Mouse (Mus musculus) kidney, embryonic 16.5 days (tissue): ENCODE data around the gene Spata32. TPM values are rescaled to one million over a fixed set of nuclear protein-coding genes. Genes with fewer than 3 reads are reported as not detected.
A peak's percentile ranks its signal among the peaks of the same experiment; 100 is the strongest.

Source experiments
- ATAC-seq: fragments of 200-750 bp; cut with Nextera tagmentation; 2 replicates; pipeline ENCODE4 v1.8.0; 2017; ENCODE audit warnings: moderate TSS enrichment; ENCODE audit not compliant: low FRiP score, low TSS enrichment
- H3K27ac ChIP-seq: fragments of 300-500 bp; sonication (generic); 2 replicates; pipeline ENCODE4 v1.5.1; 2014; ENCODE audit warnings: low read length
- H3K27me3 ChIP-seq: fragments of 300-500 bp; sonication (generic); 2 replicates; pipeline ENCODE4 v1.6.1; 2014; ENCODE audit warnings: low read length, control low read depth, mixed read lengths; ENCODE audit not compliant: insufficient read depth
- H3K36me3 ChIP-seq: fragments of 300-500 bp; sonication (generic); 2 replicates; pipeline ENCODE4 v1.6.1; 2014; ENCODE audit warnings: low read length, control low read depth, mixed read lengths; ENCODE audit not compliant: insufficient read depth
- H3K4me1 ChIP-seq: fragments of 300-500 bp; sonication (generic); 2 replicates; pipeline ENCODE4 v1.6.1; 2014; ENCODE audit warnings: low read length, control low read depth, mixed read lengths; ENCODE audit not compliant: insufficient read depth
- H3K4me2 ChIP-seq: fragments of 300-500 bp; sonication (generic); replicated peaks from 2 replicates; pipeline ENCODE4 v1.6.1; 2014; ENCODE audit warnings: low read depth, low read length
- H3K4me3 ChIP-seq: fragments of 300-500 bp; sonication (generic); 2 replicates; pipeline ENCODE4 v1.5.1; 2014; ENCODE audit warnings: mild to moderate bottlenecking, low read length
- H3K9ac ChIP-seq: fragments of 300-500 bp; sonication (generic); replicated peaks from 2 replicates; pipeline ENCODE4 v1.6.1; 2014; ENCODE audit warnings: low read length
- H3K9me3 ChIP-seq: fragments of 300-500 bp; sonication (generic); 2 replicates; pipeline ENCODE4 v1.6.1; 2016; ENCODE audit warnings: low read length, control low read depth
- WGBS: fragments of 180-500 bp; shearing (Covaris S2); extraction: QIAGEN DNeasy Blood & Tissue Kit; methylation state at CpG from one replicate; pipeline ENCODE4 v1.1.7; 2014; 5-methylcytosine and 5-hydroxymethylcytosine counted together
- polyA plus RNA-seq: library from polyadenylated mRNA; unstranded; fragments of >200 nt; fragmentation: Nextera tagmentation; extraction: Ambion mirVana; gene quantifications from 2 replicates; pipeline ENCODE4 v1.2.1, GENCODE M21; 2015

Gene Spata32
- polyA plus RNA-seq, 1 experiment from 2014 or later = not detected

DNA sequence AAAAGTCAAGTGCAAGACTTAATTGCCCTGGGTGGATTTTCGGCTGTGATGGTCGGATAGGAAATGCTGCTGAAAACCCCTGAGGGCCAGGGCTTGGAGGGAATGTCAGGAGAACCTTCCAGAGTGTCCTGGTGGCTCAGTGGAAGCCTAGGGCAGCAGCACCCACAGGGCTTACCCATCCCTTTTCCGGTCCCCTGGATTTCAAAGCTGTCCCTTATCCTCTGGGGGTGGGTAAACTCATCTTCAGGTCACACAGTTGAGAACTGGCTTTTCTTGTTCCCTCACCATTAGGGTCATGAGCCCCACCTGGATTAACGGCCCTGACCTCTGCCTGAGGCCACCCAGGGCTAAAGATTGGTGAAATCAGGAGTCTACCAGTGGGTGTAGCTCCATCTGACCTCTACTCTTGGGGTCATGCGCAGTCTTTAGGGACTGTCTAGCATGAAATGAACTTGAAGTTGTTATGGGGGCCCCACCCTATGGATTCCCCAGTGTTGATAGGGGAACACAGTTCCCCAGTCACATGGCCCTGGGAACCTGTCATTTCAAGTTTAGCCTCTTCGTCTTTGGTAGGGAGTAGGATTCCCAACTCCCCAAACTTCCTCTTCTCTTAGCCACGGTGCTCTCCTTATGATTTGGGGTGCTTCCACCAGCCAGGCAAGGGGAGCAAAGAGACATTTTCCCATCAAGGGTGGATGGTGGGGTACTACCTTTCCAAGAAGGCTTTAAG lies 45.0 kb downstream of the Spata32 start:
- Histone ChIP-seq H3K4me1 (peaks cover 20% of the 10 kb centered on the region), H3K9ac (no peak overlapping the region), H3K36me3 (no peaks in the 10 kb centered on the region), H3K4me2 (no peak overlapping the region), H3K27me3 (peaks cover 24% of the 10 kb centered on the region), H3K9me3 (no peaks in the 10 kb centered on the region), H3K4me3 (no peak overlapping the region), H3K27ac (no peak overlapping the region)
- no peak for ATAC-seq
- 78% methylated on average over 7 of the region's 7 CpGs for WGBS

DNA sequence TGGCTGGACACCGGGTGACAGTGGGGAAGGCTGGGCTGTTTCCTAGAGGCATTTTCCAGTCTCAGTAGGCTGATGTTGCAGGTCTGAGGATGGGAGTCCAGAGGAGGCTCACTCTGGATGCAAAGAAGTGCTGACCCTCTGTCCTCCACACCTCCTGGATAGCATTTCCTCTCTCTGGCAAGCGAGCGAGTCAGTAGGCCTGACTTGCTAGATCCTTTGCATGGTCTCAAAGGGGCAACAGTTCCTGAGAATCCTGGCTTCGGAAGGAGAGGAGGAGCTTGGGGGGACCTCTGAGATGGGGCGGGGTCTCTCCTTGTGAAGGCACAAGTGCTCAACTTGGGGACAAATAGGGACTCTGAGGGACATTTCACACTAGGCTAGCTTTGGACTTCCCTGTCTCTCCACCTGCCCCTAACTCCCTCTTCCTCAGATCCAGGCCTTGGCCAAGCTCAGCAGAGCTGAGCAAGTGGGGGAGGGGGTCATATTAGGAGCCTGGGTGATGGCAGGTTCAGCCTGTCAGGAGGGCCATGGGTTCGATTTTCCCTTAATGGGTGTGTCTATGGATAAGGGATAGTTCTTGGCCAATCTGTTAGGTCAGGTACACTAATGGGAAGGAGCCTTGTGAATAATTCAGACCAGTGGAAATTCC lies 45.7 kb downstream of the Spata32 start:
- Histone ChIP-seq H3K9me3 (no peaks in the 10 kb centered on the region), H3K4me3 (no peak overlapping the region), H3K27ac (peak overlapping the region; percentile 44), H3K9ac (0 out of 2 replicates have a peak overlapping the region, but pooled peaks have one; percentile 14), H3K36me3 (no peaks in the 10 kb centered on the region), H3K4me2 (peak overlapping the region; percentile 99), H3K4me1 (peaks cover 20% of the 10 kb centered on the region), H3K27me3 (peaks cover 24% of the 10 kb centered on the region)
- 65% methylated on average over 6 of the region's 6 CpGs for WGBS
- ATAC-seq = no peak

- peak overlapping the region; percentile 44 for H3K27ac ChIP-seq
- peaks cover 24% of the 10 kb centered on the region for H3K27me3 ChIP-seq
- ATAC-seq = peak; percentile 64
- H3K4me2 ChIP-seq = peak overlapping the region; percentile 99
- 44% methylated on average over 9 of the region's 9 CpGs for WGBS
- H3K36me3 ChIP-seq = no peaks in the 10 kb centered on the region
- H3K4me3 ChIP-seq = peak overlapping the region; percentile 64
- H3K9ac ChIP-seq = peak overlapping the region; percentile 79; the same call in 1 of the 2 replicates
- no peaks in the 10 kb centered on the region for H3K9me3 ChIP-seq
- peaks cover 20% of the 10 kb centered on the region for H3K4me1 ChIP-seq
These were observed 46.4 kb downstream of the Spata32 start for GRCm38 (mm10) chr11:103171703-103172391.

DNA sequence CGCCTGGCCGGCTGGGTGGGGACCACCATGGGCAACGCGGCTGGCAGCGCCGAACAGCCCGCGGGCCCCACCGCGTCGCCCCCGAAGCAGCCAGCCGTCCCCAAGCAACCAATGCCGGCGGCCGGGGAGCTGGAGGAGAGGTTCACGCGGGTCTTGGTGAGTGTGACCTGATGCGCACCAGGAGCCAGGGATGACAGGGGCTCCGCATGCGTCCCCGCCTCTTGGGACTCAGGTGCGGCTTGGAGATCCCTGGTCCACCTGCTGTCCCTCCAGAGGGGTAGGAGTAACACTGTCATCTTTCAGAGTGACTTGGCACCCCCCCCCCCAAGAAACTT lies 47.0 kb downstream of the Spata32 start:
- H3K9ac ChIP-seq = peak overlapping the region; percentile 79
- no peaks in the 10 kb centered on the region for H3K36me3 ChIP-seq
- ATAC-seq = no peak
- H3K9me3 ChIP-seq = peaks cover under 1% of the 10 kb centered on the region; the same call in 1 of the 2 replicates
- H3K27me3 ChIP-seq = peaks cover 24% of the 10 kb centered on the region
- H3K4me3 ChIP-seq = peak overlapping the region; percentile 64
- H3K4me2 ChIP-seq = peak overlapping the region; percentile 99
- peak overlapping the region; percentile 36 for H3K27ac ChIP-seq
- H3K4me1 ChIP-seq = peaks cover 20% of the 10 kb centered on the region
- 2% methylated on average over 23 of the region's 23 CpGs for WGBS

DNA sequence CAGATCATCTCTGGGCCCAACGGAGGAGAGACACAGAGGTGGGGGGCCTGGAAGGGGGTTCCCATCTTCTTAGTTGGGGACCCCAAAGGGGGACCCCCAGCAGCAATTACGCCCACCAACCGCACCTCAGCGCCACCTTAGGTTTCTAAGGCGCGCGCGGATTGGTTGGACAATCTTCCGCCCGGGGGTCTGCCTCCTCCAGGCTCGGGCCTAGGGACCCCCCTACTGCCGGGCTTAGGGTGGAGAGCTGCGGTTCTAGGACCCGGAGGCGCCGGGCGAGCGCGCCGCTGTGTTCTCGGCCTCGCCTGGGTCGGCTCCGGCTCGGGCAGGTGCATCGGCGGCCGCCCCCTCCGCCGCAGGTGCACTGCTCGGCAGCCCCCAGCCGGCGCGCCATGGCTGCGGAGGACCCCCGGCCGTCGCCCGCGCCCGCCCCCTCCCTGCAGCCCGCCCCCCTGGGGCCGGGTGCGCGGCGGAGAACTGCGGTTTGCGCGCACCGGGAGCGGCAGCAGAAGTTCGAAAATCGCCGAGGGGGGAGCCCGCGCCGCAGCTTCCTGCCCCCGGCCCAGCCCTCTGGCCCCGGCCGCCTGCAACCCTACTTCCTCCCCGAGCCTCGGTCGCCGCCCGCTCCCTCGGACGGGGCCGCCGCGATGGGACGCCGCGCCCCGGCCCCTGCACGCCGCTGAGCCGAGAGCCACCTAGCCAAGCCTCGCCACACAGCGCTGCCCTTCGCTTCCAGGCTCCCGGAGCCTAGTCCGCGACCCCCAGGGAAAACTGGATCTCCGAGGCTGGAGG lies 47.5 kb downstream of the Spata32 start, which contains the start of gene Fmnl1:
Gene Fmnl1, plus strand, starts transcription at position 614 of the 792 bp plus-strand sequence.
- under 1% methylated on average over 44 of the region's 84 CpGs for WGBS
- Histone ChIP-seq H3K27me3 (peaks cover 24% of the 10 kb centered on the region), H3K4me3 (peak within 1 kb of the TSS; percentile 64), H3K36me3 (no peaks in the 10 kb centered on the region), H3K4me2 (peak within 1 kb of the TSS; percentile 99), H3K27ac (peak within 1 kb of the TSS; percentile 44), H3K4me1 (peaks cover 15% of the 10 kb centered on the region), H3K9ac (peak within 1 kb of the TSS; percentile 79), H3K9me3 (peaks cover 6% of the 10 kb centered on the region; the same call in 1 of the 2 replicates)
- ATAC-seq = peak; percentile 49; the same call in 1 of the 2 replicates

- Histone ChIP-seq H3K9me3 (peaks cover 6% of the 10 kb centered on the region; the same call in 1 of the 2 replicates), H3K4me2 (peak overlapping the region; percentile 99), H3K9ac (peak overlapping the region; percentile 79), H3K27me3 (peaks cover 24% of the 10 kb centered on the region), H3K4me1 (peaks cover 14% of the 10 kb centered on the region; the same call in 1 of the 2 replicates), H3K36me3 (no peaks in the 10 kb centered on the region), H3K27ac (no peak overlapping the region), H3K4me3 (peak overlapping the region; percentile 64)
- WGBS = 45% methylated on average over 3 of the region's 3 CpGs
- no peak for ATAC-seq
These were observed 48.1 kb downstream of the Spata32 start for GRCm38 (mm10) chr11:103170111-103170493.

DNA sequence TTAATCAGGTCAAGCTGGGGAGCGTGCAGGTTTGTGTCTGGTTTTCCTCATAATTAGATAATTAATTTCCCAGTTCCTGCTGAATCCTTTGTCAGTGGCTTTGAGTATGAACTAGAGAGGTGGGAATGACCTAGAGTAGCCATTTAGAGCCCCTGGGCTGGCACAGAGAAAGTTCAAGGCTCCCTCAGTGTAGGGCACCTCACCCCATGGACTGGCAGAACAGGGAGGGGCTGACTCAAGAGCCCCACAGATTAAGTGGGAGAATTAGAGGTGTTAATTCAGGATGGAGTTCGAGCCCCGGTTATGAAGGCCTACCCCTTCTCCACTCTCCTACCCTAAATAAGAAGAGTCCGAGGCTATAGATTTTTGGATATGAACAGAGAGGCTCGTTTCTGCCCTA lies 48.6 kb downstream of the Spata32 start:
- no peak overlapping the region for H3K4me3 ChIP-seq
- no peak overlapping the region for H3K9ac ChIP-seq
- H3K4me1 ChIP-seq = 0 out of 2 replicates have a peak, but pooled peaks cover 10% of the 10 kb centered on the region
- ATAC-seq = no peak
- H3K9me3 ChIP-seq = peaks cover 6% of the 10 kb centered on the region; the same call in 1 of the 2 replicates
- no peak overlapping the region for H3K27ac ChIP-seq
- WGBS = 82% methylated on average over 5 of the region's 5 CpGs
- no peaks in the 10 kb centered on the region for H3K36me3 ChIP-seq
- peaks cover 24% of the 10 kb centered on the region for H3K27me3 ChIP-seq
- no peak overlapping the region for H3K4me2 ChIP-seq

DNA sequence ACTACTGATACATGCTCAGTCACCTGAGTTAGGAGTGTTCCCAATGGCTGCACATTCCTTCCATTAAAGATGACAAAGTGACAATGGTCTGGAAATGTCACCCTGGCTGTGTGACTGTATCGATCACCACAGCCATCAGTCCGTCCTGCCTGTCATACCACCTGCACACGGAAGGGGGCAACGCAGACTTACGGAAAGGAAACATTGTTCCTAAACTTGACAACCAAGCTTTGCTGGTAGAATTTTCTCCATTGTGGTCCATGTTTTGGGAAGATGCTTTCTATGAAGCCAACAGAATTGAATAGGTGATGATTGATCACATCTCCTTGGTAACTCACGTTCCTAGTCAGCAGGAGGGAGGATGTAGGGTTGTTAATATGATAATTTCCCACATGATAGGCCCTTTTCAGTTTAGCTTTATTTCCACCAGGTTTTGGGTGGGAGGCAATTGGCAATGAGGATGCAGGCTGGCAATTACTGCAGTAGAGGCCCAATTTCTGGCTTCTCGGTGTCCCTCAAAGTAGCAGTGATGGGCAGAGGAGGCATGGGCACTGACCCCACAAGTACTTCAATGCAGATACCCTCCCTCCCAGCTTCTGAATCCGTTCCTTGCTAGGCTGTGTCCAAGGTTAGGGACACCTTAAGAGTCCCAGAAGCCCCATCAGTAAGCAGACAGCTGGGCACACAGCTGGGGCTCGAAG lies 49.4 kb downstream of the Spata32 start:
- Histone ChIP-seq H3K36me3 (no peaks in the 10 kb centered on the region), H3K4me3 (no peak overlapping the region), H3K9ac (no peak overlapping the region), H3K4me2 (no peak overlapping the region), H3K4me1 (peaks cover 11% of the 10 kb centered on the region; the same call in 1 of the 2 replicates), H3K9me3 (peaks cover 6% of the 10 kb centered on the region; the same call in 1 of the 2 replicates), H3K27me3 (peaks cover 24% of the 10 kb centered on the region), H3K27ac (no peak overlapping the region)
- no peak for ATAC-seq
- WGBS = 28% methylated on average over 9 of the region's 9 CpGs
